Mouse (Mus musculus) lung, postnatal 25 days (tissue): Measurements from ENCODE around the gene Kif6.

Experiments used
- DNase-seq: peaks from one replicate; pipeline ENCODE4 v3.0.0; 2022; ENCODE audit warnings: low spot score

Kif6 gene

DNA sequence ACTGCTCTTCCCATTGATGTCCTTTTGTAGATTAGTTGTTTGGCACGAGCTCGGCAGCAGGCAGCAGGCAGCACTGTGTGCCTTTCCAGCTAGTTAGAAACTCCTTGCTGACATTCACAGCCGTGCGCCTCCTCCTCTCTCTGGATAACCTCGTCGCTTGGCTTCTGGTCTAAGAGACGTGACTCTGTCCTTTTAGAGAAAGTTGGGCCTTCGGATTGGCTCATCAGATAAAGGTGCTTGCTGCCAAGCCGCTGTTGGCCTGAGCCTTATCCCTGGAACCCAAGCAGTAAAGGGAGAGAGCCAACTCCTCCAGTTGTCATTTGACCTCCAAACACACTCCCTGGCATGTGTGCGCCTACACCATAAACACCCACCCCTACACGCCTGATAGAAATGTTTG, 123.4 kb downstream of the Kif6 start:
- no peak for DNase-seq

DNA sequence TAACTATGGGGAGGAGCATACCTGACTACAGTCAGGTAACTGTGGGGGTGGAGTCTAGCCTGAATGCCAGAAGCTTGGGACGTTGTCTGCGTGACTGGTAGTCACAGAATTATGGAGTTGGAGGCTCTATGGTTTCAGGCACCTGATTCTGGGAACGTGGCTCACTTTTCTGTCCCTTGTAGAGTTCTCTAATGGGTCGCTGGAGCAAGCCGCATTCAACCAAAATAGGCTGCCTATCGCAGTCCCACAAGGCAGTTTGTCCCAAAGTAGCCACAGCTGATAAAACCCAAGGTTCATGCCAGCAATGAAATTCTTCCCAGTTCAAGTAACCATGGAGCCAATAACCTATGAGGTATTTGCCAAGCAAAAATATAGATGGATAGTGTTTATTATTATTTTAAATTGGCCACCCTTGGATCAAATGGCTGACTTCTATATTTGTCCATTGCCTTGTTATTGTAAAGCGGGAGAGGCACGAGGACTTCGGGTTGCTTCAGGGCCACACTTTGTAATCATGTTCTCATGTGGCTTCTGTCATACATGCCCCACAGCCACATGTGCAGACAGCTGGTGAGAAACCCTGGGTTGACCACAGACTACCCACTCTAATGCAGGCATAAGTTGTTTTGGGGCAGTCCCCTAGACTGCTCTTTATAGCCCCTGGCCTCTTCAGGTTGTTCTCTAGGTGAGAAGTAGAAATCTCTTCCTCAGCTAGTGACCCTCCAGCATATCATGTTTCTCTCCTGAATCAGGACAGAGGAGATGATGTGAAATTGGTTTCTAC, 125.2 kb downstream of the Kif6 start:
- no peak for DNase-seq

DNA sequence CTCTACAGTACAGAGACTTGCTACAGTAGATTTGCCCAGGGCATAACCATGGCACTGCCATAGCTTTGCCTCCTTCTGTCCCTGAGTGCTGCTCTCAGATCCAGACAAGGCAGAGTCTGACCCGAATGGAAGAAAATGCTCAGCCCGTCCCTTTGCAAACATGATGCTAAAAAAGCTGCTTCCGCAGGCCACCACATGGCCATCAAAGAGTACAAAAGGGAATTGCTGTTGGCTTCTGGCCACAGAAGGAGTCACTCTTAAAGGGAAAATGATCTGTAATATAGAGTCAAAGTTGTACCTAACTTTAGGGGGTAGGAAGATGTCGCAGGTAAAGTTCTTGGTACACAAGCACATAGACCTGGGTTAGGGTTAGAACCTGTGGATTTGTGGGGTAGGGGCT, 126.2 kb downstream of the Kif6 start:
- DNase-seq, result no peak

DNA sequence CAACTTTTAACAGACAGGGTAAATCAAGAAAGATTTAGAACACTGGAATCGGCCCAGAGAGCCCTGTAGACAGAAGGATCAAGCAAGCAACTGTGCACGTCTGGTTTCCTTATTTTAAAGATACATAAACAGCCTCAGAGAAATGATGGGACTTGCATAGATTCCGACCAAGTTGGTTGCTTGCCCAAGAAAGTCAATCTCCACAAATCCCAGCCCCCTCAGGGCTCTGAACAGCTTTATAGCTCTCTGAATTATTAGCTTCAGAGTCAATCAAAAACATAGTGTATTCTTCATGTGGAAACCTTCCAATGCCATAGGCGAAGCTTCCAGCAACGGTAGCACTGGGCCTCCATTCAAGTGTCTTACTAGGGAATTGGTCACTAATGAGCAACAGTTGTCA, 127.0 kb downstream of the Kif6 start:
- DNase-seq, result no peak

DNA sequence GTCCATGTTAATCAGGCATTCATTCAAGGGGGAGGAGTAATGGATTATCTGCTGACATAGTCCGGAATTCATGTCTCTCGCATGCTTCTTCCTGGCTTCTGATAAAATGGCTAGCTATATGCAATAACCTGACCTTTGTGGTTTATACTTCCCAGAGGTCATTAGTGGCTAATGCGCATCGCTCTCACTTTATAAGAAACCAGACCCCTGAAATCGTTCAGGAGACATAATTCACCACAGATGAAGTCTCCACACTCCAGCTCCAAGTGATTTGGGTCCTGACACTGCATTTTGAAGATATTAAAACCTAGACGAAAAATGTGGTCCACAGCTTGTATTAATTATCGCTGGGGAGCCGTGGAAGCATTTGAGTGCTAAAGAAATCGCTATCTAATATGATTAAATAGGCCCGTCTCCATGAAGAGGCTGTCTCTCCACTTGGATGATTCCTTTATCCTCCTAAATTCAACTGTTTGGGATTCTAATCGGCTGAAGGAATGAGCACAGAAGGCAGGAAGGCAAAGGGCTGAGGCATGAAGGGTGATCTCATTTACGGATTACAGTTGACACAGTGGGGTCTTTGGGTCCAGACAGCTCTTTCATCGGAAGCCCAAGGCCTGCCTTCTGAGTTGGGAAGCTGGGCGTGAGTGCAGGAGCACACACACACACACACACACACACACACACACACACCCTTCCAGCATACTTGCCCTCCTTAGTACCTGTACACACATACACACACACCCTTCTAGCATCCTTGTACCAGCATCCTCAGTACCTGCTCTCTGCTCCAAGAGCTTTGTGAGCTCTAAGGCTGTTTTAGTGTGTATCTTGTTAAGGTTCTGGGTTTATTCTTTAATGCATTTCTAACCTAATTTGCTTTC, 128.9 kb downstream of the Kif6 start:
- DNase-seq, result no peak

DNA sequence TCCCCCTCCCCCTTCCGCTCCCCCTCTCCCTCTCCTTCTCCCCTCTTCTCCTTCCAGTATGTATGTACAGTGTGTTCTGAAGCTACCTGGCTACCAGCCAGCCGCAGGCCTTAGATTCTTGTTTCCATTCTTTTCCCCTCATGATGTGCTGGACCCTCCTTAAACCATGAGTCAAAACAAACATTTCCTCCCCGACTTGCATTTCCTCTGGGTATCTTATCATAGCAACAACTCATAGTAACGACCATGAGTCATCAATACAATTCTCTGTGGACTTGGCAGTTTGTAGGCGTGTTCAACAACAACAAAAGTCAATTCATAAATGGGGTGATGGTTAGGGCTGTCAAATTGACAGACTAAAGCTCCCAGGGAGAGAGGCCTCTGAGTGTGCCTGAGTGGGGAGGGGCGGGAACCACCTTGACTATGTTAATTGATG, 136.0 kb downstream of the Kif6 start:
- DNase-seq, result no peak

DNA sequence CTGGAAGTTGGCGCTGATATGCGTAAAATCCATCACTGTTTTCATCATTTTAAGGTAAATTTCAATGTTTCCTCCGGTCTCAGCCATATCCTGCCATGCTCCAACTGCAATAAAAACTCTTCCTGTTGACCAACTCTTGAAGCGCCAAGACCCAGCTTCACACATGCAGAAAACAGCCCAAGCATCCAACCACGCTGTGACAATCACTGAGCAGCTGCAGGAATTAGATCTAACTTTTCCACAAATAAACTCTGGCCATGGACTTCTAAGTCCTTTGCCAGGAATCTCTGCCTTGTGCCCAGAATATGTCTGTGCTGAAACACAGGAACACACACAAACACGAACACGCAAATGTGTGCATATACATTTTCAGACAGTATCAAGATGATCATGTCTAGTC, 138.9 kb downstream of the Kif6 start:
- DNase-seq, result no peak

DNA sequence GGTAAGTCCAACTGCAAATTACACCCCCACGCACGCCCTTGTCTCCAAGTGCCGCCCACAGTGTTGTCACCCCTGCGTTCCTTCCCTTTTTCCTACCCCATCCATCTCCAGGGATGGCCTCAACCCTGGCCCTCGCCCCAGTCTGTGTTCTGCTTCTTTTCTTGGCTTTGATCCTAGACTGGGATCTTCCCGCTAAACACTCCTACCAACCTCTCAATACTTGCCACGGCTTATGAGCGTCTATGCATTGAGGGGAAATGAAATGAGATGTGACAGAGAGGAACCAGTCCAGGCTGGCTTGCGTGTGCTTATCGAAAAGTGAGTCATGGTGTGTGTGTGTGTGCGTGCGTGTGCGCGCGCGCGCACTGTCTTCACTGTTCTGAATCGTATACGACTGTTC, 141.9 kb downstream of the Kif6 start:
- no peak for DNase-seq

DNA sequence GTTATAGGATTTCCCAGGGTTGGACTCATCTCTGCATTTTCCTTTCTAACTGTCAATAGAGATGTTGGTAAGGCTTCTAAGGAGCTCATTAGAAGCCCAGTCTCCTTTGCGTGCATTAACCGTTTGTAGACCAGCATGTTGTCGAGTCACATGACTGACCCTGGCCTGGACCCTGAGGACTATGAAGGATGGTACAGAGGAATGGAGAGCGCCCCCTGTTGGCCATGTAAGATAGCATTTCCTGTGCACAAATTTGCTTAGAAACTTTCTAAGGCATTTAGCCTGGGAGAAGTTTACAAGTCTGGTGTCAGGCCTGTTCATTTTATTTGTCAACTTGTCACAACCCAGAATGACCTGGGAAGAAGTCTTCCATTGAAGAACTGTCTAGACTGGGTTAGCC, 144.1 kb downstream of the Kif6 start:
- DNase-seq, result no peak

DNA sequence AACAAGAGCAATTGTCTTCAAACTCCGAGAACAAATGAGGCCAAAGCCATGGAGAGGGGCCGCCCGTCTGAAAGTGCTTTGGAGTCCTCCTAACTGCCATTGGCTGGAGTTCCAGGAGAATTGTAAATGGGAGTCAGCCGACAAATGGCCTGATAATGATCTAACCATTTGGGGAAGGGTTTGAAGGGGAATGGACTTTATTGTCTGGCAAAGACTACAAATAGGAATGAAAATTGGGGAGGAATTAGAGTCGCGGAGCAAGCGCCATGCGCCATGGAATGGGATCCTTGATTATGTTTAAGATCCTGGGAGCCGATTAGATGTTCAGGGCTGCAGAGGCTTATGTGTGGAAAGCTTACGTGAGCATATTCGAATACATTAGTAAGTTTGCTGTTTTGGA, 146.3 kb downstream of the Kif6 start:
- DNase-seq, result no peak

DNA sequence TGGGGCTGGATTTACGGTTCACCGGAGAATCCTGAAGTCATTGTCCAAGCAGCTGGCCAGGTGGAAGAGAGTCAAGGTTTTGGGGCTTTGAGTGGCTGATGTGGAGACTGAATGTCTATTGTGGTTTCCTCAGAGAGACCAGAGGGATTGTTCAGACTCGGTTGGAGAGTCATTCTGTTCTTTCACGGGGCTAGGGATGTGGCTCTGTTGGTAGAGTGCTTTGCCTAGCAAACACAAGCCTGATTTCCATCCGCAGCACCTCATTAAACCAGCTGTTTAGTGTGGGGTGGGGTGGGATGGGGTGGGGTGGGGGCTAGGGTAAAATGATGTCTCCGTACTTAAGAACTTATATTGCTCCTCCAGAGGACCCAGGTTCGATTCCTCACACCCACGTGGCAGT, 146.9 kb downstream of the Kif6 start:
- DNase-seq, result no peak

DNA sequence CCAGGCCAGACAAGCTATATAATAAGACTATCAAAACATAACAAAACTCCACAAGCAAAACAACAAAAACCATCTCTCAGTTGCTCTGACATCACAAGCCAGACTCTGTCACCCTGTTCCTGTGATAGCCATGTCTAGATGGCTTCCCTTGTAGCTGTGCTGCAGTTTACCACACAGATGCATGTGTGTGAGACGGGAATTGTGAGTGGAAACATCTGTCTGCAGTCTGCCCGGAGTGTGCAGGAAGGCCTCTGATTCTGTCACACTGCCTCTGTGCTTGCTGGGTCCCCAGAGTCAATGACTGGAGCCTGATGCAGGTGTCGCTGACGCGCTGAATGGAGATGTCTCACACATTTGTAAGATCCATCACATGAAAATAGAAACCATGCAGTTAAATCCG, 150.0 kb downstream of the Kif6 start:
- DNase-seq, result no peak

DNA sequence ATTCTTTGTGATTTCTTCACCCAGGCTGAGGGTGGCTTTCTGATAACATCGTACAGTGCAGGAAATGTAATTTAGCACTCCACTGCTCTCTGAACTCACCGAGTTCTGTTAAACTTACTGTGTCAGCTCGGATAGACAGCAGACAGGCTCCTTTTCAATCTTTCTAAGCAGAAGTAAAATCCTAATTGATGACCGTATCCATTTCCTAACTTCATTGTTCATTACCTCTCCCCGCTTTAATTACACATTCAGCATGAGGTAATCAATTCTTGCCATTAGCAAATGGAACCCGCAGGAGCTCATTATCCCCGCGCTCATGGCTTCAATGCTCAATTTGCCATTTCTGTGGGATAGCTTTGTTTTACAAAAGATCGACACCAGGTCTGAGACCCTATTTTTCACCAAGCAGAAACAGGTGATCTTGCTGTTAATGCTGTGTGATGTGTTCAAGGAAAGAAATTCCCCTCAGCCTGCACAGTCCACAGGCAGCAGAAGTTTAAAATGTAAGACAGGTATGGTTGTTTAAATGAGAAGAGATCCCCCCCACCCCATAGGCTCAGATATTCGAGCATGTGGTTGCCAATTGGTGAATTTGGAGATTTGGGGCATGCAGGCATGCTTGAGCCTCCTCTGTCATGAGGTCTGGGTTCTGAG, 152.9 kb downstream of the Kif6 start:
- no peak for DNase-seq

DNA sequence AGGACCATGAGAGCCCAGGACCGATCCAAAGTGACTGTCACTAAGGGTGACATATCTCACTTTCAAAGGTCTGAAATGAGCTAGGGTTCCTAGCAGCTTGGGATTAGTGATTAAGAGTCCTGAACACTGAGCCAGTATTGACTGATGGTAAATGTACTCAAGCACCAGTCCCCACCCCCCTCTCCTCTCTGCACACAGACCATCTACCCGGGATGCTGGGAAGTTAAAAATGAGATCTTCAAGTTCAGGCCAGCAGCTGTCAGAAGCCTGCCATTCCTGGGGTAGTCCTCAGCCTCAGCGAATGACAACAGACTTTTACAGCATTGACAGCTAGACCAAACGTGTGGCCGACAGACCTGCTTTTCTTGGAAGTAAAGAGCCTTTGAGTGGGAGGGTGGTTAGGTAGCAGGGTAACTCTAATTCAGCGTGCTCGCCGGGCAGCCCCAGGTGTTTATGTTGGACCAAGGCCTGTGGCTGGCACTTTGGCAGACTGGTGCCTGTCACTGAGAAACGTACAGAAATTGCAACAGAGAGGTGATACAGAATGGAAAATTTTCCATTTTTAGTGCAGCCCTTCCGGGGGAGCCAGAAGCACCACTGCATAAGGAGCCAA, 156.9 kb downstream of the Kif6 start:
- DNase-seq, result no peak

DNA sequence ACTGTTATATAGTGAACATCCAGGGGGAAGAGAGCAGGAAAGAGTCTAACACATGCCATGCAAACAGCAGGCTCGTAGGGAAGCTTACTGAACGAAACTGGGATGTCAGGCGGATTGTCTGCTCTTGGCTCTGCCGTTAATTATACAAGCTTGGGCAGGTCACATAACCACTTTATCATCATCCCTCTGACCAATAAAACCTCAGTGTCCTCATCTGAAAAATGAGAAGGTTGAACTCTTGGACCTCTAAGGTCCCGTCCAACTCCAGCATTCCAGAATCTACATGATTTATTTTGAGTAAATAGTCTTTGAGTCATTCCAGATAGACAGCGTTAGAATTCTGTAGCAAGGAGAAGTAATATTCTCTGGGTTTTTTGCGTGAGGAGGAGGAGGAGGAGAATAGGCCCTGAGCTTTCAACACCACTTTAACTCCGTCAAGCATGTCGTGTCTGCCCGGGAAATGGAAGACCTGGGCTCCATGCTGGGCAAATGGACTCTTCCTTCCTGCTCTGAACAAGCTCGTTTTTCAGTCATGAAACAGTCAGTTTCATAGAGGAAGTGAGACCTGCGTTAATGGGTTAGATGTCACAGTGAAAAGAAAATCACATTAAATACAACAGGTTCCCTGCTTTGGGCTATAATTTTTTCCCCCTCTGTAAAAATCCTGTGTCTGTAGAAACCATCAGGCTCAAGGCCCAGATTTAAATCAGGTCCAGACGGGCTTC, 162.3 kb downstream of the Kif6 start:
- DNase-seq, result no peak

DNA sequence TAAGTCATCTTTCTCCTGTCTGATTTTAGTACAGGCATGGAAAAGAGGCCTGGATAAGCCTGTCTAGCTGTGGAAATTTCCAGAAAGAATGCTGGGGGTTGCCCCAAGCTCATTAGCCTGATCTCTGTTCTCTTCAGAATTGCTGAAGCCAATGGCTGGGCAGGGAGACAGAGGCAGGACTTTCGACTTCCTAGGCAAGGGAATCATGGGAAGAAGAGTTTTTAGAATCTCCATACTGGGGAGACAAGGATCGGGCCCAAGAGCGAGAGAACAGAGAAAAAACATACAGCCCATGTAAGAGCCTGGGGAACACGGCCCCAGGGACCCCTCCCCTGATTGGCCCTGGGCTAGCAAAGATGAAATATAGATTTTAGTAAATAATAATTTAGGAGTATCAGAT, 164.1 kb downstream of the Kif6 start:
- DNase-seq, result no peak

DNA sequence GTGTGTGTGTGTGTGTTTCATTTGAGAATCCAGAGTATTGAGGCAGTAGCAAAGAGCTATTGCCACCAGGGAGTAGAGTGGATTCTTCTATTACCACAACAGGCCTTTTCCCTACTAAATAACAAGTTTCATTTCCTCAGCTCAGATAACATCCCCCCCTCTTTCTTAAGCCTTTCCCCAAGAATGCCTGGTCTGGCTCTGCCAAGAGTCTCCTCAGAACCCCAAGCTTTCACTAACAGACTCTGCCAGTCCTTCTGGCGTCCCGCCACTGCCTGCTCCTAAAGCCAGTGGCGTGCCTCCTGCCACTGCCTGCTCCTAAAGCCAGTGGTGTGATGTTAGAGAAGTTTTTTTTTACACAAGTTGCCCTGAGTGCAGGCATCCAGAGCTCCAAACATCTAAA, 164.6 kb downstream of the Kif6 start:
- DNase-seq, result no peak

DNA sequence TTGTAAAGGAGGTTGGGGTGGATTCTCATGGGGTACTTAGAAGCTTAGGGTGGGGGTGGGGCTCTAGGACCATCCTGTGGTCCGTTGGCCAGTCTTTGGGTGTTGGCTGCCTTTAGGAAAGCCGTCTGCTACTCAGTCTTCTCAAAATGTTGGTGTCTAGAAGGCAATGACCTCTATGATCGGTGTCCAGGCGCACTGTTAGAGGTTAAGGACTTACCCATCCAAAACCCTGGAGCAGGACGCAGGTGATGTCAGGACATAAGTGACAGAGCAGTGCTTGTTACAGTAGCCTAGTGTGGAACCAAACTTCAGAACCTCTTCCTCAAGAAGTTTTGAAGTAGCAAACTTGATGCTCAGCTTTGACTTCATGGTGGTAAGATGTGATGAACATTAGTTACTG, 170.9 kb downstream of the Kif6 start:
- no peak for DNase-seq

DNA sequence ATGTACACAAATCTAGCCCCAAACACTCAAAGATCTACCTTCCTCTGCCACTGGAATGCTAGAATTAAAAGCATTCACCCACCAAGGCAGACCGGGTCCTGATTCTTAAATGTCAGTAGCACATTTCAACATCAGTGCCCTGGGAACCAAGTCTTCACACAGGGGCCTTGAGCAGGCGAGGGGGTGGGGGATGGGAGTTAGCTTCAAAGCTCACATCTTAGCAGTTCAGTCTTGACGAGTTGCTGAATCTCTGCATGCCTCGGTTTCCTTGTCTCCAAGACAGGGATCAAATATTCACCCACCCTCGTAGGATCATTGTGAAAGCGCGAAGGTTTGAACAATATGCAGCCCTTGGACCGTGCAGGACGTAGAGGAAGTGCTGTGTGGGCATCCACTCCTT, 172.4 kb downstream of the Kif6 start:
- no peak for DNase-seq

DNA sequence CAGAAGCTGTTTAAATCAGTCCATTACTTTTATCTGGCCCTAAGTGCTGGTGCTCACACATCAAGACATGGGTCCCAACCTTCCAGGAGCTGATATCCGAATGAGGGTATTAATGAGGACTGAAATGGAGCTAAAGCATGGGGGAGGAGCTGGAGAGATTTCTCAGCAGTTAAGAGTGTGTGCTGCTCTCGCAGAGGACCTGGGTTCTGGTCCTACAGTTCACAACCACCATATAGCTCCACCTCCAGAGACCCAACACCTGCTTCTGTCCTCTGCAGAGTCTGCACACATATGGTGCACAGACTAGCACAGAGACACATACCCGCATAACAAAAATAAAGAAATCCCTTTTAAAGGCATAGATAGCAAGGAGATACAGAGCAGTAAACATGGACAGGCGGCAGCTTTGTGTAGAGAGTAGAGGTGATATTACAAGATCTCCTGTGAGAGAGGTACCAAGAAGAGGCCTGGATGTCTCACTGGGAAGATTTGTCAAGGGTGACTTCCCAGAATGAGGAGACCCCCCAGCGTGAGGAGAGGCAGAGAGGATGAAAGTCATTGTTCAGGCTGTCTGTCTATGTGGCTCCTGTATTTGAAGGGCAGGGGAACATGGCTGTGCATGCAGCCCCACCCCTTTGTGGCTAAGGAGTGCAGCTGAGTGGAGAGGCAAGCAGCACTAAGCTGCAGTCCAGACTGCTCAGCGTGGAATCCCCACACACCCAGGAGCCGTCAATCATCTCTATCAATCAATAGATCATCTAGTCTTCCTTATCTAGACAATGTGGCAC, 173.4 kb downstream of the Kif6 start:
- no peak for DNase-seq

DNA sequence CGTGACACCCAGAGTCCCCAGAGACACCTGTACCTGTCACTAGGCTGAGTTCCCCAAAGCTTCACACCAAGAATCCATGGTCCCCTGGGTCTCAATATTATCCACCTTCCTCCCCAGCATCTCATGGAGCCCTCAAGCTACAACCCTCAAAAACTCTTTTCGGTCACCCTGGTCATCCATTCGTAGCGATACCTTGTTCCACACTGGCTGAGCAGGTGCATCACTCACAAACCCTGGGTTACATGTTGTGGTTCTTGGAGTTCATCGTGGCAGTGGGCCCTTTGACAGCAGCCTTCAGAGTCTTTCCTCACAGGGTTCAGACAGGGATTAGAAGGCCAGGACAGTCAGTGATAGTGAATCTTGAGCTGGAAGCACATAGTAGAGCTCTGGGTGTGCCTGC, 176.6 kb downstream of the Kif6 start:
- no peak for DNase-seq
